Mouse (Mus musculus): Measurements from ENCODE around the gene Col4a4. TPM values are rescaled to one million over a fixed set of nuclear protein-coding genes. Genes with fewer than 3 reads are reported as not detected.

Gene Col4a4
- total and polyA plus RNA-seq, 2 experiments from 2014 or later: 0.40 to 0.42 TPM

DNA sequence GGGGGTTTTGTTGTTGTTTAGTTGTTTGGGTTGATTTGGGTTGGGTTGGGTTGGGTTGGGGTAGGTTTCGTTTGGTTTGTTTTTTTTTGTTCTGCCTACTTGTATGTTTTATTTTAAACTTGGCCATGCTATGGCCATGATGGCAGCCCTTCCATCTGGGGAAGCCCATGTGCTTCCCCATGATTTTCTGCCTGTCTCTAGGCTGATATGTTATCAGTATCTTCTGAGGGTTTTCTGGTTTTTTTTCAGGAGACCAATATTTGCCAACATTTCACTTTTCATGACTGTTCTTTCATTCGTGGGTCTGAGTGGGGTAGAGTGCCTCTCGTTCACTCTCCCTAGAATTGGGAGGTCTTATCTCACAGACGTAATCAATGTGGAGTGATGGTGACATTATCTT lies 41.0 kb upstream of the Col4a4 start:
- no peak for DNase-seq (ENCODE audit: low spot score)
- H3K27me3 ChIP-seq (ENCODE audit: insufficient read depth, low read length): no peaks in the 10 kb centered on the region
- no peaks in the 10 kb centered on the region for H3K36me3 ChIP-seq (ENCODE audit: insufficient read depth, low read length)
- no peak overlapping the region for H3K9ac ChIP-seq (replicated peaks; ENCODE audit: low read length)
- no peak for TF ChIP-seq CTCF (IDR thresholded peaks at IDR 0.05; ENCODE audit: low read depth)
- WGBS: 88% methylated on average over 4 of the region's 4 CpGs
- no peak overlapping the region for H3K4me3 ChIP-seq (ENCODE audit: low read length)
- no peak overlapping the region for H3K27ac ChIP-seq
- no peaks in the 10 kb centered on the region for H3K4me1 ChIP-seq (ENCODE audit: insufficient read depth, low read length)
- H3K9me3 ChIP-seq (ENCODE audit: low read length): no peaks in the 10 kb centered on the region
- H3K4me2 ChIP-seq (ENCODE audit: low read depth, low read length): no peak overlapping the region
- no peak for ATAC-seq

DNA sequence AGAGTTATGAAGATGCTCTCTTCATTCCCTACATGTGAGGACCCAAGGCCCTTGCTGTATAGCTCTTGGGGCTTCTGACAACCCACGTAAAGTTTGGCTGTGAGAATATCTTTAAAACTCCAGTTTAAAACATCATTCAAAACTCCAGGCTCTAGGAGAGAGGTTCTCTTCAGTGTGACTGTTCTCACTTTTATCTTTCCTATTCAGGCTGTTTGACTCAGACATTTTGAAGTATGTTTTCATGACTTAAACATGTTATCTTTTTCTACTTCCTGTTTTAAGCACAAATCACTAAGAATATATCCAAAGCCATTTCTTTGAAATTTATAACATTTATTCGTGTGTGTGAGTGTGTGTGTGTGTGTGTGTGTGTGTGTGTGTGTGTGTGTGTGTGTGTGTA lies 38.8 kb upstream of the Col4a4 start:
- ATAC-seq (no peak), DNase-seq (ENCODE audit: low spot score) (no peak)
- TF ChIP-seq CTCF (IDR thresholded peaks at IDR 0.05; ENCODE audit: low read depth): no peak
- H3K27ac ChIP-seq: no peak overlapping the region
- WGBS: 77% methylated on average over 2 of the region's 2 CpGs
- no peaks in the 10 kb centered on the region for H3K36me3 ChIP-seq (ENCODE audit: insufficient read depth, low read length)
- H3K9me3 ChIP-seq (ENCODE audit: low read length): no peaks in the 10 kb centered on the region
- no peaks in the 10 kb centered on the region for H3K27me3 ChIP-seq (ENCODE audit: insufficient read depth, low read length)
- no peaks in the 10 kb centered on the region for H3K4me1 ChIP-seq (ENCODE audit: insufficient read depth, low read length)
- H3K4me2 ChIP-seq (ENCODE audit: low read depth, low read length): no peak overlapping the region
- H3K9ac ChIP-seq (replicated peaks; ENCODE audit: low read length): no peak overlapping the region
- H3K4me3 ChIP-seq (ENCODE audit: low read length): no peak overlapping the region

GRCm38 (mm10) chr1:82624934-82625333 lies 38.3 kb upstream of the Col4a4 start:
- no peak overlapping the region for H3K27ac ChIP-seq
- DNase-seq (ENCODE audit: low spot score) (no peak), ATAC-seq (no peak)
- no peak for TF ChIP-seq CTCF (IDR thresholded peaks at IDR 0.05; ENCODE audit: low read depth)
- H3K9me3 ChIP-seq (ENCODE audit: low read length): no peaks in the 10 kb centered on the region
- 76% methylated on average over 6 of the region's 6 CpGs for WGBS
- H3K27me3 ChIP-seq (ENCODE audit: insufficient read depth, low read length): no peaks in the 10 kb centered on the region
- H3K4me2 ChIP-seq (ENCODE audit: low read depth, low read length): no peak overlapping the region
- no peaks in the 10 kb centered on the region for H3K4me1 ChIP-seq (ENCODE audit: insufficient read depth, low read length)
- H3K9ac ChIP-seq (replicated peaks; ENCODE audit: low read length): no peak overlapping the region
- no peaks in the 10 kb centered on the region for H3K36me3 ChIP-seq (ENCODE audit: insufficient read depth, low read length)
- no peak overlapping the region for H3K4me3 ChIP-seq (ENCODE audit: low read length)

DNA sequence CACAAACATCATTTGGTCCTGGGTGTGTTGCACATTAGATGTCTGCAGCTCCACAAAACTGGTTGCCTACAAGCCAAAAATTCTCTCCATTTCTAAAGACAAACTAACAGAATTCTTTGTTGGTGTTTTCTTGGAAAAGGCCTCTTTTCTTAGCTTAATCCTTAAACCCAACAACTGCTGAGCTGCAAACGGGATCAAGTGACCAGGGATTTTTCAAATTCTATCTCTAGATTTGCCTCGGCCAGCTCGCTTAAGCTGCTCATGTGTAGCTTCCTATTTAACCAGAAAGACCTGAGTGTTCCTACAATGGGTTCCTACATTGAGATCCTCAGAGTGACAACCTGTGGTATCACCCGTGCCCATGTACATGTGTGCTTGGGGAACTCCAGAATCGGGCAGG lies 33.3 kb upstream of the Col4a4 start:
- H3K4me1 ChIP-seq (ENCODE audit: insufficient read depth, low read length): no peaks in the 10 kb centered on the region
- 90% methylated on average over 5 of the region's 5 CpGs for WGBS
- no peak for ATAC-seq

GRCm38 (mm10) chr1:82618592-82618991 lies 31.9 kb upstream of the Col4a4 start:
- ATAC-seq: no peak
- no peak for TF ChIP-seq CTCF (IDR thresholded peaks at IDR 0.05; ENCODE audit: low read depth)
- Histone ChIP-seq H3K4me3 (ENCODE audit: low read length) (no peak overlapping the region), H3K4me1 (ENCODE audit: insufficient read depth, low read length) (no peaks in the 10 kb centered on the region), H3K27ac (no peak overlapping the region), H3K27me3 (ENCODE audit: insufficient read depth, low read length) (no peaks in the 10 kb centered on the region), H3K36me3 (ENCODE audit: insufficient read depth, low read length) (no peaks in the 10 kb centered on the region), H3K4me2 (ENCODE audit: low read depth, low read length) (no peak overlapping the region), H3K9me3 (ENCODE audit: low read length) (no peaks in the 10 kb centered on the region), H3K9ac (replicated peaks; ENCODE audit: low read length) (no peak overlapping the region)
- WGBS: 84% methylated on average over 5 of the region's 5 CpGs
- no peak for DNase-seq (ENCODE audit: low spot score)

More for the DNA sequence above, 33.3 kb upstream of the Col4a4 start:
- no peak overlapping the region for H3K27ac ChIP-seq
- H3K4me3 ChIP-seq (ENCODE audit: low read length): no peak overlapping the region
- no peak overlapping the region for H3K9ac ChIP-seq (replicated peaks; ENCODE audit: low read length)
- TF ChIP-seq CTCF (IDR thresholded peaks at IDR 0.05; ENCODE audit: low read depth): no peak
- no peaks in the 10 kb centered on the region for H3K9me3 ChIP-seq (ENCODE audit: low read length)
- H3K27me3 ChIP-seq (ENCODE audit: insufficient read depth, low read length): no peaks in the 10 kb centered on the region
- H3K36me3 ChIP-seq (ENCODE audit: insufficient read depth, low read length): no peaks in the 10 kb centered on the region
- H3K4me2 ChIP-seq (ENCODE audit: low read depth, low read length): no peak overlapping the region
- no peak for DNase-seq (ENCODE audit: low spot score)

DNA sequence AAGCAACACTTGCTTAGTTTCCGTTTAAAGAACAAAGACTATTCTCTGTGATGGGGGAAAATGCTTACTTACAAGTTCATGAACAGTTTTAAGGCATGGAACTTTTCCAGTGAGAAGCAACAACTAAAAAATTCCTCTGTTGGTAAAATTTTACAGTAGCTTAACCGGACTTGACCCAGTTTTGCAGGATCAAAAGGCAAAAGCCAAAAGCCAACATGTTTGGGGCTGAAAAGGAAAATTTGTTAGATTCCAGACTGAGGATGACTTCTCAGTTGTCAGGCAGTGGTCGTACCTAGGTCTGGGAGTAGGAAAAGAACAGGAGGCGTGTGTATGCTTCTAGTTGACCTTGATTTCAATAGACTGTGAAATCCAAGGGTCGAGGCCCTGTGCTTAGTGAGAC lies 31.4 kb upstream of the Col4a4 start:
- WGBS: 74% methylated on average over 5 of the region's 5 CpGs

GRCm38 (mm10) chr1:82612061-82612660 lies 25.5 kb upstream of the Col4a4 start:
- ATAC-seq: no peak
- no peak overlapping the region for H3K4me2 ChIP-seq (ENCODE audit: low read depth, low read length)
- no peak overlapping the region for H3K9ac ChIP-seq (replicated peaks; ENCODE audit: low read length)
- H3K36me3 ChIP-seq (ENCODE audit: insufficient read depth, low read length): no peaks in the 10 kb centered on the region
- no peak overlapping the region for H3K27ac ChIP-seq
- no peaks in the 10 kb centered on the region for H3K27me3 ChIP-seq (ENCODE audit: insufficient read depth, low read length)
- no peaks in the 10 kb centered on the region for H3K4me1 ChIP-seq (ENCODE audit: insufficient read depth, low read length)
- TF ChIP-seq CTCF (IDR thresholded peaks at IDR 0.05; ENCODE audit: low read depth): no peak
- H3K9me3 ChIP-seq (ENCODE audit: low read length): no peaks in the 10 kb centered on the region
- no peak for DNase-seq (ENCODE audit: low spot score)
- 91% methylated on average over 9 of the region's 9 CpGs for WGBS
- no peak overlapping the region for H3K4me3 ChIP-seq (ENCODE audit: low read length)

More for the DNA sequence above, 31.4 kb upstream of the Col4a4 start:
- Histone ChIP-seq H3K27me3 (ENCODE audit: insufficient read depth, low read length) (no peaks in the 10 kb centered on the region), H3K9me3 (ENCODE audit: low read length) (no peaks in the 10 kb centered on the region), H3K9ac (replicated peaks; ENCODE audit: low read length) (no peak overlapping the region), H3K4me2 (ENCODE audit: low read depth, low read length) (no peak overlapping the region), H3K36me3 (ENCODE audit: insufficient read depth, low read length) (no peaks in the 10 kb centered on the region), H3K4me1 (ENCODE audit: insufficient read depth, low read length) (no peaks in the 10 kb centered on the region), H3K27ac (no peak overlapping the region), H3K4me3 (ENCODE audit: low read length) (no peak overlapping the region)
- ATAC-seq (no peak), DNase-seq (ENCODE audit: low spot score) (no peak)
- TF ChIP-seq CTCF (IDR thresholded peaks at IDR 0.05; ENCODE audit: low read depth): no peak

Measured in hindbrain, postnatal 0 days (tissue).